Mouse (Mus musculus): ENCODE results near the gene Ltbp2. TPM values are rescaled to one million over a fixed set of nuclear protein-coding genes. Genes with fewer than 3 reads are reported as not detected.
A peak's percentile ranks its signal among the peaks of the same experiment; 100 is the strongest.

Ltbp2 gene
- total RNA-seq, 4 experiments from 2014 or later, result 0.50 to 1.2 (median 0.98) TPM

GRCm38 (mm10) chr12:84840734-84841133 is 35.6 kb downstream of the Ltbp2 start:
- DNase-seq (ENCODE audit: low spot score in 2 of 2), result no peak

GRCm38 (mm10) chr12:84839965-84840364 is 36.4 kb downstream of the Ltbp2 start:
- DNase-seq (ENCODE audit: low spot score in 2 of 2), result no peak

GRCm38 (mm10) chr12:84835626-84836025 is 40.7 kb downstream of the Ltbp2 start:
- DNase-seq (ENCODE audit: low spot score in 2 of 2), result no peak

- no peak for DNase-seq (ENCODE audit: low spot score in 2 of 2)
These were observed 41.6 kb downstream of the Ltbp2 start for GRCm38 (mm10) chr12:84834773-84835172.

GRCm38 (mm10) chr12:84831648-84832047 is 44.7 kb downstream of the Ltbp2 start:
- no peak for DNase-seq (ENCODE audit: low spot score in 2 of 2)

GRCm38 (mm10) chr12:84831141-84831540 is 45.2 kb downstream of the Ltbp2 start:
- no peak for DNase-seq (ENCODE audit: low spot score in 2 of 2)

GRCm38 (mm10) chr12:84830438-84830837 is 45.9 kb downstream of the Ltbp2 start:
- DNase-seq (ENCODE audit: low spot score in 2 of 2), result no peak

- DNase-seq (ENCODE audit: low spot score in 2 of 2), result no peak
These were observed 46.4 kb downstream of the Ltbp2 start for GRCm38 (mm10) chr12:84829913-84830312.

- no peak for DNase-seq (ENCODE audit: low spot score in 2 of 2)
These were observed 47.1 kb downstream of the Ltbp2 start for GRCm38 (mm10) chr12:84829109-84829724.

GRCm38 (mm10) chr12:84827384-84827933 is 48.9 kb downstream of the Ltbp2 start:
- DNase-seq (ENCODE audit: low spot score in 2 of 2), result no peak

- DNase-seq (ENCODE audit: low spot score in 2 of 2), result no peak
These were observed 52.1 kb downstream of the Ltbp2 start for GRCm38 (mm10) chr12:84824203-84824602.

- DNase-seq (ENCODE audit: low spot score in 2 of 2), result no peak
These were observed 52.7 kb downstream of the Ltbp2 start for GRCm38 (mm10) chr12:84823601-84824000.

- DNase-seq (ENCODE audit: low spot score in 2 of 2), result peak in 1 of 2 experiments; percentile 22
These were observed 56.8 kb downstream of the Ltbp2 start for GRCm38 (mm10) chr12:84819236-84820168.

GRCm38 (mm10) chr12:84818496-84818895 is 57.8 kb downstream of the Ltbp2 start:
- DNase-seq (ENCODE audit: low spot score in 2 of 2), result no peak

GRCm38 (mm10) chr12:84814663-84815325 is 61.5 kb downstream of the Ltbp2 start:
- no peak for DNase-seq (ENCODE audit: low spot score in 2 of 2)

GRCm38 (mm10) chr12:84813773-84814172 is 62.6 kb downstream of the Ltbp2 start:
- DNase-seq (ENCODE audit: low spot score in 2 of 2), result no peak

- DNase-seq (ENCODE audit: low spot score in 2 of 2), result no peak
These were observed 64.3 kb downstream of the Ltbp2 start for GRCm38 (mm10) chr12:84812004-84812403.

GRCm38 (mm10) chr12:84811510-84811909 is 64.8 kb downstream of the Ltbp2 start:
- no peak for DNase-seq (ENCODE audit: low spot score in 2 of 2)

- no peak for DNase-seq (ENCODE audit: low spot score in 2 of 2)
These were observed 65.5 kb downstream of the Ltbp2 start for GRCm38 (mm10) chr12:84810810-84811209.

GRCm38 (mm10) chr12:84809033-84809432 is 67.3 kb downstream of the Ltbp2 start:
- no peak for DNase-seq (ENCODE audit: low spot score in 2 of 2)

GRCm38 (mm10) chr12:84807351-84807750 is 69.0 kb downstream of the Ltbp2 start:
- no peak for DNase-seq (ENCODE audit: low spot score in 2 of 2)

- DNase-seq (ENCODE audit: low spot score in 2 of 2), result no peak
These were observed 69.6 kb downstream of the Ltbp2 start for GRCm38 (mm10) chr12:84806726-84807125.

Data from left cerebral cortex, adult 8-10 months (tissue).